Mouse (Mus musculus) heart, adult 2 months (tissue): ENCODE measurements around the gene F830045P16Rik. TPM values are rescaled to one million over a fixed set of nuclear protein-coding genes. Genes with fewer than 3 reads are reported as not detected.

Experiments
- DNase-seq, 2 experiments: peaks; one replicate each; pipeline ENCODE4 v3.0.0; 2021
- H3K27ac ChIP-seq: fragments of 200-600 bp; 2 replicates; pipeline ENCODE4 v1.8.1; 2022
- H3K27me3 ChIP-seq: fragments of 200-500 bp; 2 replicates; pipeline ENCODE4 v1.6.1; 2012; ENCODE audit warnings: mild to moderate bottlenecking, low read length, inconsistent platforms, mixed read lengths; ENCODE audit not compliant: control insufficient read depth, insufficient read depth
- H3K36me3 ChIP-seq: fragments of 200-500 bp; 2 replicates; pipeline ENCODE4 v1.6.1; 2012; ENCODE audit warnings: low read length, inconsistent platforms; ENCODE audit not compliant: control insufficient read depth, insufficient read depth
- H3K4me1 ChIP-seq: fragments of 200-500 bp; 2 replicates; pipeline ENCODE4 v1.6.1; 2011; ENCODE audit warnings: low read length; ENCODE audit not compliant: control insufficient read depth, insufficient read depth
- H3K4me3 ChIP-seq: fragments of 200-600 bp; 2 replicates; pipeline ENCODE4 v1.8.1; 2022
- H3K79me2 ChIP-seq: fragments of 200-500 bp; replicated peaks from 2 replicates; pipeline ENCODE4 v1.6.1; 2012; ENCODE audit warnings: mild to moderate bottlenecking, inconsistent platforms, low read length, moderate library complexity, mixed read lengths; ENCODE audit not compliant: control insufficient read depth, insufficient read depth
- H3K9ac ChIP-seq: fragments of 200-500 bp; 2 replicates; pipeline ENCODE4 v1.6.1; 2012; ENCODE audit warnings: low read depth, mild to moderate bottlenecking, control low read depth, inconsistent platforms, low read length, mixed read lengths
- CTCF ChIP-seq: fragments of 200-600 bp; IDR thresholded peaks from 2 replicates; pipeline ENCODE4 v1.8.1; 2022; ENCODE audit warnings: antibody characterized with exemption, mild to moderate bottlenecking, moderate library complexity
- EP300 ChIP-seq: fragments of 200-500 bp; IDR thresholded peaks from 2 replicates; pipeline ENCODE4 v1.6.1; 2011; ENCODE audit warnings: low read depth, low read length, control low read depth; ENCODE audit not compliant: insufficient read depth
- POLR2A ChIP-seq: fragments of 200-500 bp; IDR thresholded peaks from 2 replicates; pipeline ENCODE4 v1.6.1; 2011; ENCODE audit warnings: mild to moderate bottlenecking, low read depth, low read length, control low read depth; ENCODE audit not compliant: insufficient read depth
- WGBS: fragments of 180-500 bp; shearing (Covaris S2); methylation state at CpG from one replicate; pipeline ENCODE4 v1.1.7; 2018; 5-methylcytosine and 5-hydroxymethylcytosine counted together
- intact Hi-C: fragments of 180-260 bp; cut with DNase I; formaldehyde crosslinking; loops from one replicate; pipeline ENCODE4 v1.15.1; 2025
- polyA plus RNA-seq: library from polyadenylated mRNA; depleted of rRNA; stranded (reverse); fragments of >200 nt; gene quantifications from 2 replicates; pipeline ENCODE4 v1.2.3, GENCODE M21; 2012
- total RNA-seq, 2 experiments: library from RNA; stranded (reverse); gene quantifications; 2 replicates each; pipeline ENCODE4 v1.2.3; 2021

F830045P16Rik gene
- total and polyA plus RNA-seq, 3 experiments = 0.23 TPM; not detected in 2

DNA sequence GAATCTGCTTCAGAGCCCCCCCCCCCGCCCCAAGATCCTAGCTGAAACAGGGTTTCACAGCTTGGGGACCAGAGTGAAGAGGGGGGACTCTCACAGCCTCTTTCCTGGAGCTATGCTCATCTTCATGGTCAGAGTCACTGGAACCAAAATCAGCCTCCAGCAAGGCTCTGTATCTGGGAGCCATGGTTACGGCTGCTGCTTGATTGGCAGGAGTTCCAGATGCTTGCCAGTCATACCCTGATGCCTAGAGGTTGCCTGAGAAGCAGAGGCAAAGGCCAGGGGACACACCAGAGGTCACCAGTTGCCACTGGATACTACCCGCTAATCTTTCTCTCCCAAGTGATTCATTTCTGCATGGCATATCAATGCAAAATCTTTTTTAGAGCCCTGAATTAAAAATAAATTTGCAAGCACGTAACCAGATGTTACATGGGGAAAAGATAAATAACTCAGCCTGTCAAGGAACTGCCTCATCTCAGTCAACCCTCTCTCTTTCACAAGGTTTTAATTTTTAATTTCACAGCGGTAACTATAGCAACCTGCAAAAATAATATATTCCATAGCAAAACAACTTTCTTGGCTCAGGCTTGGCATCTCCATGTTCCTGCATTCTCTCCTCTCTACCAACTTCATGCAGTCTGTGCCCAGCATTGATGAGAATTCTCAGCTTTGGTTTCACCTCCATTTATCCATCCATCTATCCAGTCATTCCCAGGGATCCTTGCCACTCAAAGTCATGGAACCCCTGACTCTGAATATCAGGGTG, 27.7 kb upstream of the F830045P16Rik start:
- Histone ChIP-seq H3K36me3 (no peaks in the 10 kb centered on the region), H3K4me3 (no peak overlapping the region), H3K27me3 (no peaks in the 10 kb centered on the region), H3K27ac (no peak overlapping the region), H3K79me2 (no peaks in the 10 kb centered on the region), H3K4me1 (no peaks in the 10 kb centered on the region), H3K9ac (no peak overlapping the region)
- TF ChIP-seq CTCF (no peak), POLR2A (no peak), EP300 (no peak)
- intact Hi-C loops = no loop called here
- 77% methylated on average over 5 of the region's 5 CpGs for WGBS
- no peak for DNase-seq

DNA sequence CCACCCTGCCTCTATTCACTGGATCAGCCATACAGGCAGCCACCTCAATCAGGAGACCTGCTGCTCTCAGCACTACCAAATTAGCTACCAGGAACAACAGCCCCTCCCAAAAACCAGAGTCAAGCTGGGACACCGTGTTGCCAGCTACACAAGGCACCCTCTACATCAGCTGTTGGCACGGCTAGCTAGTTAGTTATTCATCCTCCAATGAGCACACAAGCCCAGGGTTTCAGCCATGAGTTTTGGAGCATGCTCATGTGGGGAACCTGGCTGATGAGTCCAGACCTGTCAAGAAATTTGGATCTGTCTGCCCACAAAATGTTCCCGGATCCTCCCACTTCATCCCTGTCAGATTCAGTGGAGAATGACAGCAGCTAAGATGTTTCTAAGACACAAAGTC, 25.4 kb upstream of the F830045P16Rik start:
- 48% methylated on average over 3 of the region's 3 CpGs for WGBS
- Histone ChIP-seq H3K9ac (no peak overlapping the region), H3K79me2 (no peaks in the 10 kb centered on the region), H3K4me3 (no peak overlapping the region), H3K36me3 (no peaks in the 10 kb centered on the region), H3K27me3 (no peaks in the 10 kb centered on the region), H3K27ac (no peak overlapping the region), H3K4me1 (no peaks in the 10 kb centered on the region; the same call in none of the 2 replicates)
- intact Hi-C loops = no loop called here
- TF ChIP-seq CTCF (no peak), POLR2A (no peak), EP300 (no peak)
- no peak for DNase-seq

DNA sequence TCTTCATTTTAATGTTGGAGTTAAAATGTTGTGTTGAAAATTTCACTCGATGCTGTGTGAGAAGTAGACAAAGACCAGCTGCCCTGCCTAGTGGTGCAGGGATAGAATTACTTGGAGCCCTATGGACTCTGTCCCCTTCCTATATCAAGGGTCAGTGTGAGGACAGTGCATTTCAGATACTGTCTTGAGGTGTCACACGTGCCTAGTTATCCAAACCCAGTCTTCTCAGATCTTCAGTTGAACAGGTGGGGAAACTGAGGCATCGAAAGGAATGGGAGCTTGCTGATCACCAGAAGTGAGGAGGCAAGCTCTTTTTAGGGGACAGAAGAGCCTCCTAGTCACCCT, 22.4 kb upstream of the F830045P16Rik start:
- no peak overlapping the region; the same call in 1 of the 2 replicates for H3K27ac ChIP-seq
- 48% methylated on average over 3 of the region's 3 CpGs for WGBS

DNA sequence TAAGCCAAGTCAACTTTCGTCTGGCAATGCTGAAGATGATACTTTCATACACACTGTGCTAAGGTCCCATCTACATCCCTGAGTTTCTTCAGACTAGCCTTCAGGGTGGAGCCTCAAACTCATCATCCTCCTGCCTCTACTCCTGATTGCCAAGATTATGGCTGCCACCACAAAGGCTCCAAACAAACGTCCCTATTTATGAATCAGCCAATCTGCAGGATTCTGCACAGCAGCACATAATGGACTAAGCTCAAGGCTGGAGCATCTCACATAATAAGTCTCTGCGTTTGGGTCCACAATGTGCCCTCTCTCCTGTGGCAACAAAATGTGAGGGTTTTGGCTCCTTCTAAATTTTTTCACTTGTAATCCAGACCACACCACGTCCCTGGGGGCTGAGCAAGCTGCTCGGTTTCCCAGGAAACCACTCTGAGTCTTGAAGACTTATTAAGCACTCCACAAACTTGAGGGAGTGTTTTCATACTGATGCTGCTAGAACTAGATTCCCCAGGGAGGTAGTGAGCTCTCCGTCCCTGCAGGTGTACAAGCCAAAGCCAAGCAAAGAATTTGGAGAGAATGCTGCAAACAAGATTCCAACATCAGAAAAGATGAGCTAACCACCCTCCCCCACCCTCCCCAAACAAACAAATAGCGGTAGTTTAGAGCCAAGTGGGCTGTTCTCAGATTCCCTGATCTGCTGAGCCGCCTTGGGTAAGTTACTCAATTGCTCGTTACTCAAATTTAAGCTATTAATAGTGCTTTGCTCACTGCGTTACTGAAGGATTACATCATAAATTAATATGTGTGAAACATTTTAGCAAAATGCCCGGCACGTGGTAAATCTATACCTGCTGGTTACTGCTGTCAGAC, 21.8 kb upstream of the F830045P16Rik start:
- H3K9ac ChIP-seq = no peak overlapping the region

More for the DNA sequence above, 22.4 kb upstream of the F830045P16Rik start:
- no peak for DNase-seq
- no peak overlapping the region for H3K9ac ChIP-seq
- intact Hi-C loops = no loop called here
- no peaks in the 10 kb centered on the region for H3K27me3 ChIP-seq
- H3K4me1 ChIP-seq = no peaks in the 10 kb centered on the region; the same call in none of the 2 replicates
- no peaks in the 10 kb centered on the region for H3K79me2 ChIP-seq
- no peaks in the 10 kb centered on the region for H3K36me3 ChIP-seq
- TF ChIP-seq EP300 = no peak
- TF ChIP-seq CTCF = no peak
- no peak for TF ChIP-seq POLR2A
- no peak overlapping the region for H3K4me3 ChIP-seq

DNA sequence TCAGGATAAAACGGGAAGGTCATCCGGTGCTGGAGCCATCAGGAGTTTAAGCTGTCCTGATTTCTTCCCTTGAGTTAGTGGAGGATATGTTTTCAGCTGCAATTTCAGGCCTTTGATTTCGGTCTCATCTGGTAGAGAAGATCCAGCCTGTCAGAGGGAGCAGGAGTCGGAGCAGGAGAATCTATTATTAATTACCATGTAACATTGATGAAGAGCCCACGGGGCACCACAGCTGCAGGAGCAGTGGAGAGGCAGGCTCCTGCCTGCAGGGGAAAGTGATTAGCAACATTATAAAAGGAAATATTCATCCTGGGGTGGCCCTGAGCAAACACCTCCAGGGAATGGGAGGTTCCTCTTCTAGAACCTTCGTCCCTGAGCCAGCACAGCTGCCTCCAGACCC, 19.7 kb upstream of the F830045P16Rik start:
- no peak for DNase-seq
- Histone ChIP-seq H3K27ac (no peak overlapping the region), H3K9ac (no peak overlapping the region), H3K4me3 (no peak overlapping the region), H3K79me2 (no peaks in the 10 kb centered on the region), H3K27me3 (no peaks in the 10 kb centered on the region), H3K36me3 (no peaks in the 10 kb centered on the region), H3K4me1 (no peaks in the 10 kb centered on the region; the same call in none of the 2 replicates)
- intact Hi-C loops = no loop called here
- no peak for TF ChIP-seq CTCF
- no peak for TF ChIP-seq POLR2A
- WGBS = 79% methylated on average over 6 of the region's 6 CpGs

More for the DNA sequence above, 21.8 kb upstream of the F830045P16Rik start:
- no peaks in the 10 kb centered on the region for H3K36me3 ChIP-seq
- no peaks in the 10 kb centered on the region; the same call in none of the 2 replicates for H3K4me1 ChIP-seq
- TF ChIP-seq EP300 = no peak
- no peak for TF ChIP-seq POLR2A
- TF ChIP-seq CTCF = no peak
- intact Hi-C loops = no loop called here
- H3K27ac ChIP-seq = no peak overlapping the region; the same call in 1 of the 2 replicates
- H3K27me3 ChIP-seq = no peaks in the 10 kb centered on the region
- H3K4me3 ChIP-seq = no peak overlapping the region
- 51% methylated on average over 12 of the region's 12 CpGs for WGBS
- peak in 1 of 2 experiments; percentile 58 for DNase-seq
- no peaks in the 10 kb centered on the region for H3K79me2 ChIP-seq

DNA sequence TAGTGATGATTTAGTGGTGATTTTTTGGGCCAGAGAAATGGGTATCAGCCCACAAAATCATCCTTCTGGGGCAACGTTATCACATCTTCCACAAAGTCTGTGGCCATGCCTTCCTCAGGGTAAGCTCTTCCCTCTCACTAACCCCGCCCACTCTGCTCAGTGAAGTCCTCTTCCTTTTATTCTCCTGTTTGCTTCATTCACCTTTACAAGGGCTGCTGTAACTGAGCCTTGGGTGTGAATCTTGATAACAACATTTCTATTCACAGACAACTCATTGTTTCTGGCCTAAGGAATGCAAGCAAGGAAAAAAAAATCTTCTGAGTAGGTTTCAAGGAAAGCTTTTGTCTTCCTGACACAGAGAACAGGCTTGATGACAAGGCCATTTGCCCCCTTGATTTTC, 14.4 kb upstream of the F830045P16Rik start:
- intact Hi-C loops = no loop called here
- no peaks in the 10 kb centered on the region for H3K79me2 ChIP-seq
- H3K4me1 ChIP-seq = no peaks in the 10 kb centered on the region
- no peak for TF ChIP-seq EP300
- no peak for TF ChIP-seq CTCF
- no peak for TF ChIP-seq POLR2A
- WGBS = 75% methylated on average over 2 of the region's 2 CpGs
- DNase-seq = no peak
- H3K27ac ChIP-seq = no peak overlapping the region
- no peaks in the 10 kb centered on the region for H3K36me3 ChIP-seq
- no peak overlapping the region for H3K9ac ChIP-seq
- no peak overlapping the region for H3K4me3 ChIP-seq
- H3K27me3 ChIP-seq = no peaks in the 10 kb centered on the region
